In the genomic region with DNA sequence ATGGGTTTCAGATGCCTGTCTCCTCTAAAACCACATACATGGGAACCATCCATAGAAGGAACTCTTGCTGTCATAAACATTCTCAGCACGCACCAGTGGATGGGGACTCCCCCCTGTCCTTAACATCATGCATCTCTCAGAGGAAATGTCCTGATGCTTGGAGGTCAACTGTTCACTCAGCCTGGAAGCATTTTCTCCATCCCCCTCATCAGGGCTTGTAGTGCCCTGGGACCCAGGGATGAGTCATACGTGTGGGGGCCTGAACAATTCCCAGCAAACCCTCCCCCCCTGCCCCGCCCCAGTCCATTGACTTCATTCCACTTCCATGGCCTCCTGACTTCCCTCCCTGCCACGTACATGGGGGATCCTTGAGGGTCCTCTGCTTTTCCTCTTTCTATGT, we compare ENCODE assay signal across 20 mouse cellular contexts.
DNase-seq lines count a peak whose midpoint lies in the region; ATAC-seq lines count a peak whose summit lies in the region.
"Had no signal": no experiment of that assay in that cellular context is flagged by ENCODE, and none has a peak within 500 bp of the region (broad histone marks: within the 10 kb centered on the region; RNA-seq: fewer than 3 reads in every experiment).

No protein-coding gene starts in this region.

- no peaks in the 10 kb centered on the region for H3K27me3 ChIP-seq in lung, embryonic 16.5 days (ENCODE audit: control insufficient read depth, insufficient read depth, low read depth, low read length)
- no peaks in the 10 kb centered on the region for H3K27me3 ChIP-seq in liver, embryonic 11.5 days (replicated peaks; ENCODE audit: control insufficient read depth, insufficient read depth, low read length)
- H3K27me3 ChIP-seq: embryonic facial prominence, embryonic 13.5 days; forebrain, embryonic 15.5 days; hindbrain, embryonic 12.5 days had no signal

- H3K4me1 ChIP-seq in lung, embryonic 16.5 days (replicated peaks; ENCODE audit: control insufficient read depth, insufficient read depth, low read length), result peaks cover 5% of the 10 kb centered on the region
- peaks cover 2% of the 10 kb centered on the region for H3K4me1 ChIP-seq in brown adipose tissue, adult 24 weeks (ENCODE audit: control insufficient read depth, insufficient read depth, insufficient read length, low read length)
- H3K4me1 ChIP-seq in liver, embryonic 11.5 days (replicated peaks; ENCODE audit: control insufficient read depth, insufficient read depth, low read length), result no peaks in the 10 kb centered on the region
- H3K4me1 ChIP-seq: forebrain, embryonic 10.5 days; hindbrain, embryonic 12.5 days had no signal

- H3K36me3 ChIP-seq in lung, embryonic 16.5 days (ENCODE audit: control insufficient read depth, insufficient read depth, low read length), result no peaks in the 10 kb centered on the region
- H3K36me3 ChIP-seq in liver, embryonic 11.5 days (ENCODE audit: control insufficient read depth, insufficient read depth, low read length), result no peaks in the 10 kb centered on the region
- H3K36me3 ChIP-seq: embryonic facial prominence, embryonic 13.5 days; forebrain, embryonic 10.5 days; forebrain, embryonic 15.5 days; hindbrain, embryonic 12.5 days had no signal

- H3K9me3 ChIP-seq in lung, embryonic 16.5 days (ENCODE audit: control insufficient read depth, low read length), result no peaks in the 10 kb centered on the region
- H3K9me3 ChIP-seq in liver, embryonic 11.5 days (ENCODE audit: control insufficient read depth, low read length), result no peaks in the 10 kb centered on the region
- H3K9me3 ChIP-seq: embryonic facial prominence, embryonic 13.5 days; forebrain, embryonic 10.5 days; forebrain, embryonic 15.5 days; hindbrain, embryonic 12.5 days had no signal

- H3K9ac ChIP-seq in lung, embryonic 16.5 days (ENCODE audit: low read length), result no peak overlapping the region
- H3K9ac ChIP-seq in liver, embryonic 11.5 days (ENCODE audit: low read depth, low read length), result no peak overlapping the region
- H3K9ac ChIP-seq: embryonic facial prominence, embryonic 13.5 days; forebrain, embryonic 15.5 days; hindbrain, embryonic 12.5 days had no signal

- 65% methylated on average over 4 of the region's 4 CpGs for WGBS in lung, embryonic 16.5 days
- 77% methylated on average over 4 of the region's 4 CpGs for WGBS in liver, embryonic 11.5 days

- no peak overlapping the region for H3K4me3 ChIP-seq in lung, embryonic 16.5 days (ENCODE audit: low read length)
- no peak overlapping the region for H3K4me3 ChIP-seq in brown adipose tissue, adult 24 weeks (ENCODE audit: insufficient read depth, low read depth, low read length)
- H3K4me3 ChIP-seq in liver, embryonic 11.5 days (ENCODE audit: low read depth, low read length), result no peak overlapping the region
- H3K4me3 ChIP-seq: embryonic facial prominence, embryonic 13.5 days; forebrain, embryonic 10.5 days; forebrain, embryonic 15.5 days; hindbrain, embryonic 12.5 days had no signal

- no peak for DNase-seq in lung, postnatal 25 days (ENCODE audit: low spot score)
- DNase-seq in Muller cell, postnatal 12 days (ENCODE audit: inconsistent ontology term), result peak; percentile 61
- DNase-seq in kidney, postnatal 10 days, result no peak
- DNase-seq in liver, embryonic 11.5 days (ENCODE audit: low spot score), result no peak
- DNase-seq: adrenal gland, postnatal 14 days; cerebellum, adult 18-20 months; cerebellum, adult 9-11 months; cerebellum, postnatal 36 days; gastrocnemius, postnatal 14 days; heart, postnatal 10 days; heart, postnatal 4 days had no signal

- H3K27ac ChIP-seq in lung, embryonic 16.5 days (ENCODE audit: low read length), result no peak overlapping the region
- H3K27ac ChIP-seq in brown adipose tissue, adult 24 weeks (replicated peaks; ENCODE audit: low read depth, low read length), result 0 out of 2 replicates have a peak overlapping the region, but pooled peaks have one; percentile 0
- no peak overlapping the region for H3K27ac ChIP-seq in liver, embryonic 11.5 days (ENCODE audit: low read depth, low read length)
- H3K27ac ChIP-seq: embryonic facial prominence, embryonic 13.5 days; forebrain, embryonic 10.5 days; forebrain, embryonic 15.5 days; hindbrain, embryonic 12.5 days had no signal

- 0 out of 2 replicates have a peak, but pooled peaks have one; percentile 34 for ATAC-seq in lung, embryonic 16.5 days (ENCODE audit: low read depth)
- no peak for ATAC-seq in liver, embryonic 11.5 days (replicated peaks; ENCODE audit: low FRiP score)
- ATAC-seq: activated CD4-positive, CD25-positive, alpha-beta regulatory T cell, adult 4 months; forebrain, embryonic 15.5 days; hindbrain, embryonic 16.5 days; inflammation-experienced regulatory T-cells, adult 6 months had no signal

- H3K4me2 ChIP-seq in lung, embryonic 16.5 days (ENCODE audit: low read depth, low read length), result no peak overlapping the region
- no peak overlapping the region for H3K4me2 ChIP-seq in liver, embryonic 11.5 days
- H3K4me2 ChIP-seq: embryonic facial prominence, embryonic 13.5 days; forebrain, embryonic 15.5 days; hindbrain, embryonic 12.5 days had no signal
